Mouse (Mus musculus) cerebellum, adult 2 months (tissue): ENCODE measurements around the gene Cby3. TPM values are rescaled to one million over a fixed set of nuclear protein-coding genes. Genes with fewer than 3 reads are reported as not detected.
A peak's percentile ranks its signal among the peaks of the same experiment; 100 is the strongest.
"Not testable (repeated sequence)": the region's sequence is repeated elsewhere in the genome, so short reads cannot be mapped to it uniquely, and the experiment has no call there.

Experiments
- DNase-seq, 2 experiments: peaks; one replicate each; pipeline ENCODE4 v3.0.0; 2021
- H3K27ac ChIP-seq: fragments of 200-500 bp; 2 replicates; pipeline ENCODE4 v1.5.1; 2012; ENCODE audit warnings: low read length, control low read depth, inconsistent platforms; ENCODE audit not compliant: insufficient read depth
- H3K27me3 ChIP-seq: fragments of 200-500 bp; 2 replicates; pipeline ENCODE4 v1.6.1; 2012; ENCODE audit warnings: inconsistent platforms, mild to moderate bottlenecking, low read length, moderate library complexity; ENCODE audit not compliant: control insufficient read depth, insufficient read depth
- H3K4me1 ChIP-seq: fragments of 200-500 bp; 2 replicates; pipeline ENCODE4 v1.6.1; 2011; ENCODE audit warnings: low read length; ENCODE audit not compliant: control insufficient read depth, insufficient read depth
- H3K4me3 ChIP-seq: fragments of 200-500 bp; replicated peaks from 2 replicates; pipeline ENCODE3; 2011; ENCODE audit warnings: mild to moderate bottlenecking, low read depth, low read length, control low read depth; ENCODE audit not compliant: insufficient read depth
- CTCF ChIP-seq: fragments of 200-500 bp; IDR thresholded peaks from 2 replicates; pipeline ENCODE4 v1.5.1; 2011; ENCODE audit warnings: low read depth, mild to moderate bottlenecking, control low read depth, low read length, moderate library complexity, borderline replicate concordance; ENCODE audit not compliant: insufficient read depth
- POLR2A ChIP-seq: fragments of 200-500 bp; IDR thresholded peaks from 2 replicates; pipeline ENCODE4 v1.6.1; 2011; ENCODE audit warnings: low read length, control low read depth, borderline replicate concordance; ENCODE audit not compliant: insufficient read depth
- WGBS: fragments of 180-500 bp; shearing (Covaris S2); methylation state at CpG from one replicate; pipeline ENCODE4 v1.1.7; 2018; 5-methylcytosine and 5-hydroxymethylcytosine counted together
- polyA plus RNA-seq: library from polyadenylated mRNA; depleted of rRNA; stranded (reverse); fragments of >200 nt; gene quantifications from 2 replicates; pipeline ENCODE4 v1.2.3, GENCODE M21; 2012; rRNA removed

Gene Cby3
- polyA plus RNA-seq, result 0.34 and 0.63 TPM in 2 replicates

- no peaks in the 10 kb centered on the region for H3K27me3 ChIP-seq
- no peaks in the 10 kb centered on the region for H3K4me1 ChIP-seq
- DNase-seq, result no peak
- H3K27ac ChIP-seq, result no peak within 1 kb of the TSS
- no peak within 1 kb of the TSS for H3K4me3 ChIP-seq
- no peak for TF ChIP-seq POLR2A
- TF ChIP-seq CTCF, result no peak
Measured at GRCm38 (mm10) chr11:50354162-50354561, at the start of gene Cby3. Gene Cby3, plus strand, starts transcription at chr11:50354462.

GRCm38 (mm10) chr11:50312803-50313202 lies 41.5 kb upstream of the Cby3 start:
- WGBS, result 87% methylated on average over 2 of the region's 2 CpGs
- no peak overlapping the region for H3K4me3 ChIP-seq
- no peak for TF ChIP-seq CTCF
- TF ChIP-seq POLR2A, result no peak
- H3K4me1 ChIP-seq, result no peaks in the 10 kb centered on the region
- DNase-seq, result no peak
- no peak overlapping the region for H3K27ac ChIP-seq
- no peaks in the 10 kb centered on the region for H3K27me3 ChIP-seq

GRCm38 (mm10) chr11:50319343-50319742 lies 34.9 kb upstream of the Cby3 start:
- H3K27ac ChIP-seq, DNase-seq, H3K4me1 ChIP-seq, H3K27me3 ChIP-seq, H3K4me3 ChIP-seq: not testable (repeated sequence)
- 81% methylated on average over 4 of the region's 4 CpGs for WGBS

GRCm38 (mm10) chr11:50321239-50321638 lies 33.0 kb upstream of the Cby3 start:
- DNase-seq, result no peak
- 92% methylated on average over 6 of the region's 6 CpGs for WGBS
- H3K27me3 ChIP-seq, result no peaks in the 10 kb centered on the region
- TF ChIP-seq CTCF (no peak), POLR2A (no peak)
- no peaks in the 10 kb centered on the region; the same call in 1 of the 2 replicates for H3K4me1 ChIP-seq
- no peak overlapping the region for H3K27ac ChIP-seq
- no peak overlapping the region for H3K4me3 ChIP-seq

- no peak for DNase-seq
Measured at GRCm38 (mm10) chr11:50322345-50322744, 31.9 kb upstream of the Cby3 start.

GRCm38 (mm10) chr11:50323843-50324242 lies 30.4 kb upstream of the Cby3 start:
- Histone ChIP-seq H3K27me3 (no peaks in the 10 kb centered on the region), H3K4me1 (no peaks in the 10 kb centered on the region; the same call in 1 of the 2 replicates), H3K4me3 (no peak overlapping the region), H3K27ac (no peak overlapping the region)
- no peak for DNase-seq
- TF ChIP-seq CTCF (no peak), POLR2A (no peak)
- WGBS, result 13% methylated on average over 1 of the region's 1 CpGs

More at GRCm38 (mm10) chr11:50322345-50322744, 31.9 kb upstream of the Cby3 start:
- no peaks in the 10 kb centered on the region; the same call in 1 of the 2 replicates for H3K4me1 ChIP-seq
- TF ChIP-seq POLR2A, result no peak
- TF ChIP-seq CTCF, result no peak
- H3K27me3 ChIP-seq, result no peaks in the 10 kb centered on the region
- H3K4me3 ChIP-seq, result no peak overlapping the region
- H3K27ac ChIP-seq, result no peak overlapping the region

GRCm38 (mm10) chr11:50324751-50325471 lies 29.4 kb upstream of the Cby3 start:
- under 1% methylated on average over 34 of the region's 34 CpGs for WGBS
- Histone ChIP-seq H3K27me3 (no peaks in the 10 kb centered on the region), H3K4me1 (no peaks in the 10 kb centered on the region; the same call in 1 of the 2 replicates), H3K4me3 (peak overlapping the region; percentile 80), H3K27ac (peak overlapping the region; percentile 39; the same call in 1 of the 2 replicates)
- DNase-seq, result no peak
- no peak for TF ChIP-seq POLR2A
- TF ChIP-seq CTCF, result no peak

GRCm38 (mm10) chr11:50325496-50326301 lies 28.6 kb upstream of the Cby3 start, which contains the start of gene Canx:
Gene Canx, minus strand, starts transcription at chr11:50325673.
- TF ChIP-seq POLR2A (peak; percentile 98), CTCF (no peak)
- under 1% methylated on average over 64 of the region's 64 CpGs for WGBS
- no peaks in the 10 kb centered on the region for H3K27me3 ChIP-seq
- peak within 1 kb of the TSS; percentile 70 for H3K27ac ChIP-seq
- peak within 1 kb of the TSS; percentile 85 for H3K4me3 ChIP-seq
- H3K4me1 ChIP-seq, result no peaks in the 10 kb centered on the region; the same call in 1 of the 2 replicates
- peak; percentile 99 for DNase-seq
